In the genomic region with DNA sequence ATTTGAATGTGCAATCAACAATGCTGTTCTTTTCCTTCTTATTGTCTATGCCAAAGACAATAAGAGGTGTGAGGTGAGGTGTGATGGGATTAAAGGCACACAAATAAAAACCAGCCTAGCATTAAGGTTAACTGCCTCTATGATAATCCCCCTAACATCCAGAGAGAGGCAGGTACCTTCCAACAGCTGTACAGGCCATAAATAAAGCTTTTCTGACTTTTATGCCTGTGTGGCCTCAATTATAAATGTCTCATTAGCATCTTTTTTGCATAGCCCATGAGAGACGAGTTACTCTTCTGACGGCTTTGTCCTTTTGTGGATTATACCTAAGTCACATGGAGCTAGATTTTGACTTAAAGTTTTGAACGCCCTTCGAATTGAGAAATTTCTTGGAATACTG, we compare ENCODE assay signal across 24 mouse cellular contexts.
"Had no signal": no experiment of that assay in that cellular context is flagged by ENCODE, and none has a peak within 500 bp of the region (broad histone marks: within the 10 kb centered on the region; RNA-seq: fewer than 3 reads in every experiment).

No protein-coding gene starts in this region.

- DNase-seq: gastrocnemius, adult 2 months; gastrocnemius, postnatal 10 days; gastrocnemius, postnatal 25 days; heart, adult 18-20 months; heart, postnatal 10 days; heart, postnatal 4 days; kidney, adult 18-20 months; kidney, adult 9 months; kidney, postnatal 14 days; kidney, postnatal 36 days; layer of hippocampus, adult 9-11 months had no signal

- H3K4me2 ChIP-seq: heart, embryonic 12.5 days; hindbrain, embryonic 12.5 days; hindbrain, embryonic 14.5 days; intestine, embryonic 15.5 days; kidney, embryonic 15.5 days; limb, embryonic 13.5 days; limb, embryonic 15.5 days had no signal

- H3K27me3 ChIP-seq: heart, embryonic 12.5 days; hindbrain, embryonic 12.5 days; intestine, embryonic 15.5 days; kidney, embryonic 15.5 days; limb, embryonic 13.5 days; limb, embryonic 15.5 days had no signal

- H3K27ac ChIP-seq: gastrocnemius, adult 2 months; heart, embryonic 10.5 days; hindbrain, embryonic 10.5 days; hindbrain, embryonic 12.5 days; hindbrain, embryonic 14.5 days; intestine, embryonic 15.5 days; kidney, embryonic 15.5 days; kidney, postnatal 0 days; left cerebral cortex, adult 2 months; limb, embryonic 13.5 days; limb, embryonic 15.5 days had no signal

- H3K9me3 ChIP-seq: heart, embryonic 10.5 days; heart, embryonic 12.5 days; hindbrain, embryonic 10.5 days; hindbrain, embryonic 12.5 days; intestine, embryonic 15.5 days; kidney, embryonic 15.5 days; limb, embryonic 13.5 days; limb, embryonic 15.5 days had no signal

- ATAC-seq: inflammation-experienced regulatory T-cells, adult 6 months; intestine, embryonic 15.5 days; intestine, postnatal 0 days had no signal

- H3K4me1 ChIP-seq: heart, embryonic 10.5 days; heart, embryonic 12.5 days; hindbrain, embryonic 10.5 days; hindbrain, embryonic 12.5 days; intestine, embryonic 15.5 days had no signal

- H3K9ac ChIP-seq: heart, embryonic 12.5 days; hindbrain, embryonic 12.5 days; hindbrain, embryonic 14.5 days; intestine, embryonic 15.5 days; kidney, embryonic 15.5 days; limb, embryonic 13.5 days; limb, embryonic 15.5 days had no signal

- H3K4me3 ChIP-seq: gastrocnemius, adult 2 months; heart, embryonic 10.5 days; heart, embryonic 12.5 days; hindbrain, embryonic 10.5 days; hindbrain, embryonic 12.5 days; intestine, embryonic 15.5 days; kidney, embryonic 15.5 days; left cerebral cortex, adult 2 months; limb, embryonic 13.5 days; limb, embryonic 15.5 days had no signal

- H3K36me3 ChIP-seq: heart, embryonic 10.5 days; heart, embryonic 12.5 days; hindbrain, embryonic 10.5 days; hindbrain, embryonic 12.5 days; intestine, embryonic 15.5 days; kidney, embryonic 15.5 days; limb, embryonic 13.5 days; limb, embryonic 15.5 days had no signal
